8 mouse cellular contexts compared by ENCODE assay signal in the genomic region with DNA sequence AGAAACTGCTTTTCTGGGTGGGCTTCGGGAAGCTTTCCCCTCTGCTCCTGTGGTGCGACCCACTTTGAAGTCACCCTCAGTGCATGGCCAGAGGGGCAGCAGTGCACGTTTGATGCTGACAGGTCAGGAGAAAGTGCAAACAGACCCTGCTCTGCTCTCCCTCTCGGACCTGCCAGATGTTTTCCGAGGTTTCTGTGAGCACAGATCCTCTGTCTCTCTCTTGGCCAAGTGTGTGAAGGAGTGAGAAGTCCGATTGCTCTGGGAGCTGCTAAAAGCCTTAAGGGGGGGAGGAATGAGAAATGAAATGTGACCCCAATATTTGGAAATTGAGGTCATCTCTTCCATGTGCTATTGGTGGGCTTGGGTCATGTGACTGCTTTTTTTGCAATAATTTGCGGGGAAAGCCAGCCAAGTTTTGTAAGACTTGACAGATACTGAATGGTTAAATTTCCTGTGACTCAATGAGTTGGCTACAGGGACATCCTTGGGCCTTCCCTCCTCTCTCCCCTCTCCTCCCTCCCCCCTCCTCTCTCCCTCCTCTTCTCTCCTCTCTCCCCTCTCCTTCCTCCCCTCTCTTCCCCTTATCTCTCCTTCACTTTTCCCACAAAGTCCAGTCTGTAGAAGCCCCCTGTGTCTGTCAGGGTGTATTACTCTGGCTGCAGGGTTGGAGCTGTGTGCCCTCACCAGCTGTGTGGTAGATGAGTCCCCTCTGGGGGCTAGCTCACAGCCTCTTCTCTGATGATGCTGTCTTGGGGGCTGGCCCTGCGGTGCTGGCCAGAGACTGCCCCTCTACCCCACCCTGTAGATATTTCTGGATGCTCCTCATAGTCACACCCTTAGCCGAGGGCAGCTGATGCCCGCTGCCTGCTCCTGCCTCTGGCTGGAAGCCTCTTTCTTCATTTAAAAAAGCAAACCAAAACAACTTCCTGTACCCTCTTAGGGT. TPM values are rescaled to one million over a fixed set of nuclear protein-coding genes. Genes with fewer than 3 reads are reported as not detected.
DNase-seq lines count a peak whose midpoint lies in the region; ATAC-seq lines count a peak whose summit lies in the region.

No protein-coding gene starts in this region.

- H3K27me3 ChIP-seq in embryonic facial prominence, embryonic 10.5 days (replicated peaks; ENCODE audit: low read depth, poor library complexity, severe bottlenecking) = peaks cover 34% of the 10 kb centered on the region
- peaks cover 13% of the 10 kb centered on the region for H3K27me3 ChIP-seq in heart, embryonic 15.5 days
- peaks cover 16% of the 10 kb centered on the region; the same call in 1 of the 2 replicates for H3K27me3 ChIP-seq in midbrain, embryonic 14.5 days (ENCODE audit: control insufficient read depth, insufficient read depth, low read length)

- no peak for ATAC-seq in heart, embryonic 15.5 days (replicated peaks; ENCODE audit: insufficient number of reproducible peaks, insufficient read depth, low FRiP score, low read depth)
- ATAC-seq in midbrain, embryonic 14.5 days (ENCODE audit: low FRiP score, low TSS enrichment) = no peak

- no peaks in the 10 kb centered on the region for H3K9me3 ChIP-seq in embryonic facial prominence, embryonic 10.5 days
- no peaks in the 10 kb centered on the region for H3K9me3 ChIP-seq in heart, embryonic 15.5 days (replicated peaks)
- H3K9me3 ChIP-seq in midbrain, embryonic 14.5 days (ENCODE audit: control insufficient read depth, low read length) = no peaks in the 10 kb centered on the region

- H3K27ac ChIP-seq in embryonic facial prominence, embryonic 10.5 days (replicated peaks) = peak overlapping the region; percentile 21; the same call in 1 of the 2 replicates
- peak overlapping the region; percentile 84 for H3K27ac ChIP-seq in heart, embryonic 15.5 days
- no peak overlapping the region for H3K27ac ChIP-seq in midbrain, embryonic 14.5 days (replicated peaks; ENCODE audit: low read depth, low read length)

- H3K36me3 ChIP-seq in embryonic facial prominence, embryonic 10.5 days (replicated peaks) = no peaks in the 10 kb centered on the region
- H3K36me3 ChIP-seq in heart, embryonic 15.5 days = no peaks in the 10 kb centered on the region
- H3K36me3 ChIP-seq in midbrain, embryonic 14.5 days (ENCODE audit: control insufficient read depth, insufficient read depth, low read length) = no peaks in the 10 kb centered on the region

- peak overlapping the region; percentile 80 for H3K4me3 ChIP-seq in embryonic facial prominence, embryonic 10.5 days
- H3K4me3 ChIP-seq in heart, embryonic 15.5 days = peak overlapping the region; percentile 76
- H3K4me3 ChIP-seq in midbrain, embryonic 14.5 days (replicated peaks; ENCODE audit: low read depth, low read length) = no peak overlapping the region

- H3K4me2 ChIP-seq in heart, embryonic 15.5 days = peak overlapping the region; percentile 98
- H3K4me2 ChIP-seq in midbrain, embryonic 14.5 days (ENCODE audit: low read length) = peak overlapping the region; percentile 99; the same call in 1 of the 2 replicates

- 24% methylated on average over 10 of the region's 10 CpGs for WGBS in embryonic facial prominence, embryonic 10.5 days
- WGBS in heart, embryonic 15.5 days = 18% methylated on average over 10 of the region's 10 CpGs
- 37% methylated on average over 10 of the region's 10 CpGs for WGBS in midbrain, embryonic 14.5 days

- peak overlapping the region; percentile 76 for H3K9ac ChIP-seq in heart, embryonic 15.5 days
- no peak overlapping the region for H3K9ac ChIP-seq in midbrain, embryonic 14.5 days (replicated peaks; ENCODE audit: low read length)

- peak; percentile 73 for DNase-seq in Muller cell, postnatal 12 days (ENCODE audit: inconsistent ontology term)
- peak; percentile 43 for DNase-seq in embryonic facial prominence, embryonic 10.5 days (ENCODE audit: low spot score)
- DNase-seq in kidney, postnatal 36 days = peak; percentile 13 to 15
- DNase-seq in midbrain, embryonic 14.5 days = no peak
- no peak for DNase-seq in spleen, postnatal 14 days (ENCODE audit: low spot score in 2 of 2)
- DNase-seq in c-Kit-positive CD71-positive TER-119-positive erythroid progenitor cells, embryonic 14.5 days (ENCODE audit: low spot score) = no peak
- DNase-seq in cerebellum, postnatal 36 days = no peak

- peaks cover 53% of the 10 kb centered on the region for H3K4me1 ChIP-seq in embryonic facial prominence, embryonic 10.5 days
- peaks cover 45% of the 10 kb centered on the region for H3K4me1 ChIP-seq in heart, embryonic 15.5 days (replicated peaks)
- peaks cover 22% of the 10 kb centered on the region for H3K4me1 ChIP-seq in midbrain, embryonic 14.5 days (ENCODE audit: control insufficient read depth, insufficient read depth, low read length)

RNA-seq across cellular contexts. Expression of a gene that starts 2.6 kb away (rescaled TPM):
- 16.5 and 19.3 TPM in 2 replicates for polyA plus RNA-seq in embryonic facial prominence, embryonic 10.5 days (2016; fragmentation: Nextera tagmentation; extraction: Ambion mirVana)
- polyA plus RNA-seq in heart, embryonic 15.5 days (2015; fragmentation: Nextera tagmentation; extraction: Ambion mirVana) = 71.0 and 89.5 TPM in 2 replicates
- 2.8 and 8.5 TPM in 2 replicates for polyA plus RNA-seq in midbrain, embryonic 14.5 days (2014; fragmentation: Nextera tagmentation; extraction: Ambion mirVana)

Comparison
In these comparisons a context has a peak if more than half of its experiments do, and no peak if none do; other contexts are left out.
1. DNase-seq: peak in Muller cell, postnatal 12 days (single experiment), embryonic facial prominence, embryonic 10.5 days (single experiment) and kidney, postnatal 36 days (2 of 2); none in midbrain, embryonic 14.5 days (single experiment), spleen, postnatal 14 days (0 of 2), c-Kit-positive CD71-positive TER-119-positive erythroid progenitor cells, embryonic 14.5 days (single experiment) and cerebellum, postnatal 36 days (0 of 2).